Mouse (Mus musculus): ENCODE results near the gene Kcnf1. TPM values are rescaled to one million over a fixed set of nuclear protein-coding genes. Genes with fewer than 3 reads are reported as not detected.

The Kcnf1 gene
- polyA plus RNA-seq, 1 experiment from 2014 or later: 0.41 TPM

- WGBS: 90% methylated on average over 2 of the region's 2 CpGs
- Histone ChIP-seq H3K4me2 (no peak overlapping the region), H3K4me3 (no peak overlapping the region), H3K9me3 (no peaks in the 10 kb centered on the region), H3K9ac (no peak overlapping the region), H3K27ac (replicated peaks) (no peak overlapping the region), H3K36me3 (no peaks in the 10 kb centered on the region), H3K27me3 (replicated peaks) (no peaks in the 10 kb centered on the region), H3K4me1 (no peaks in the 10 kb centered on the region)
- no peak for ATAC-seq (ENCODE audit: extremely low read depth, insufficient number of reproducible peaks, low FRiP score, low TSS enrichment)
Measured at GRCm38 (mm10) chr12:17192887-17193286, 16.2 kb upstream of the Kcnf1 start.

GRCm38 (mm10) chr12:17184303-17184775 lies 7.7 kb upstream of the Kcnf1 start:
- Histone ChIP-seq H3K4me2 (peak overlapping the region; percentile 58), H3K36me3 (no peaks in the 10 kb centered on the region), H3K27me3 (replicated peaks) (0 out of 2 replicates have a peak, but pooled peaks cover 3% of the 10 kb centered on the region), H3K9ac (0 out of 2 replicates have a peak overlapping the region, but pooled peaks have one; percentile 45), H3K9me3 (no peaks in the 10 kb centered on the region), H3K4me1 (peaks cover 10% of the 10 kb centered on the region), H3K4me3 (peak overlapping the region; percentile 29), H3K27ac (replicated peaks) (peak overlapping the region; percentile 77)
- peak; percentile 73 for ATAC-seq (ENCODE audit: extremely low read depth, insufficient number of reproducible peaks, low FRiP score, low TSS enrichment)
- 3% methylated on average over 7 of the region's 7 CpGs for WGBS

- WGBS: 41% methylated on average over 10 of the region's 10 CpGs
Measured at GRCm38 (mm10) chr12:17183788-17184187, 7.1 kb upstream of the Kcnf1 start.

GRCm38 (mm10) chr12:17176041-17176756 lies 489 bp downstream of the Kcnf1 start:
- 1% methylated on average over 54 of the region's 54 CpGs for WGBS
- H3K4me2 ChIP-seq: peak overlapping the region; percentile 97
- peak; percentile 26; the same call in 1 of the 2 replicates for ATAC-seq (ENCODE audit: extremely low read depth, insufficient number of reproducible peaks, low FRiP score, low TSS enrichment)

More at GRCm38 (mm10) chr12:17183788-17184187, 7.1 kb upstream of the Kcnf1 start:
- Histone ChIP-seq H3K27ac (replicated peaks) (no peak overlapping the region), H3K4me3 (no peak overlapping the region), H3K9ac (no peak overlapping the region), H3K4me1 (peaks cover 10% of the 10 kb centered on the region), H3K4me2 (peak overlapping the region; percentile 58), H3K9me3 (no peaks in the 10 kb centered on the region), H3K27me3 (replicated peaks) (0 out of 2 replicates have a peak, but pooled peaks cover 3% of the 10 kb centered on the region), H3K36me3 (no peaks in the 10 kb centered on the region)
- no peak for ATAC-seq (ENCODE audit: extremely low read depth, insufficient number of reproducible peaks, low FRiP score, low TSS enrichment)

GRCm38 (mm10) chr12:17175531-17175951 lies 1.1 kb downstream of the Kcnf1 start:
- WGBS: 12% methylated on average over 25 of the region's 25 CpGs
- H3K9ac ChIP-seq: peak overlapping the region; percentile 70; the same call in 1 of the 2 replicates
- H3K4me2 ChIP-seq: peak overlapping the region; percentile 97
- H3K9me3 ChIP-seq: no peaks in the 10 kb centered on the region
- peak overlapping the region; percentile 61 for H3K4me3 ChIP-seq
- H3K36me3 ChIP-seq: no peaks in the 10 kb centered on the region
- ATAC-seq (ENCODE audit: extremely low read depth, insufficient number of reproducible peaks, low FRiP score, low TSS enrichment): no peak
- H3K4me1 ChIP-seq: peaks cover 23% of the 10 kb centered on the region
- H3K27ac ChIP-seq (replicated peaks): no peak overlapping the region
- peaks cover 40% of the 10 kb centered on the region for H3K27me3 ChIP-seq (replicated peaks)

More at GRCm38 (mm10) chr12:17176041-17176756, 489 bp downstream of the Kcnf1 start:
- Histone ChIP-seq H3K27ac (replicated peaks) (no peak overlapping the region), H3K9ac (peak overlapping the region; percentile 70), H3K27me3 (replicated peaks) (peaks cover 40% of the 10 kb centered on the region), H3K36me3 (no peaks in the 10 kb centered on the region), H3K4me1 (peaks cover 23% of the 10 kb centered on the region), H3K9me3 (no peaks in the 10 kb centered on the region), H3K4me3 (peak overlapping the region; percentile 61)

GRCm38 (mm10) chr12:17175124-17175523 lies 1.6 kb downstream of the Kcnf1 start:
- Histone ChIP-seq H3K4me1 (peaks cover 23% of the 10 kb centered on the region), H3K4me2 (peak overlapping the region; percentile 97), H3K9me3 (no peaks in the 10 kb centered on the region), H3K4me3 (peak overlapping the region; percentile 61), H3K36me3 (no peaks in the 10 kb centered on the region), H3K9ac (no peak overlapping the region), H3K27me3 (replicated peaks) (peaks cover 40% of the 10 kb centered on the region), H3K27ac (replicated peaks) (no peak overlapping the region)
- no peak for ATAC-seq (ENCODE audit: extremely low read depth, insufficient number of reproducible peaks, low FRiP score, low TSS enrichment)
- WGBS: 64% methylated on average over 20 of the region's 20 CpGs

- Histone ChIP-seq H3K9me3 (no peaks in the 10 kb centered on the region), H3K36me3 (no peaks in the 10 kb centered on the region), H3K4me3 (no peak overlapping the region), H3K27ac (replicated peaks) (no peak overlapping the region), H3K27me3 (replicated peaks) (peaks cover 40% of the 10 kb centered on the region), H3K4me2 (no peak overlapping the region), H3K4me1 (peaks cover 23% of the 10 kb centered on the region), H3K9ac (no peak overlapping the region)
- WGBS: 60% methylated on average over 10 of the region's 10 CpGs
- no peak for ATAC-seq (ENCODE audit: extremely low read depth, insufficient number of reproducible peaks, low FRiP score, low TSS enrichment)
Measured at GRCm38 (mm10) chr12:17174134-17174893, 2.4 kb downstream of the Kcnf1 start.

- H3K9ac ChIP-seq: no peak overlapping the region
- peaks cover 22% of the 10 kb centered on the region for H3K27me3 ChIP-seq (replicated peaks)
- no peak for ATAC-seq (ENCODE audit: extremely low read depth, insufficient number of reproducible peaks, low FRiP score, low TSS enrichment)
- H3K4me2 ChIP-seq: no peak overlapping the region
- H3K36me3 ChIP-seq: no peaks in the 10 kb centered on the region
- no peaks in the 10 kb centered on the region for H3K9me3 ChIP-seq
- no peak overlapping the region for H3K4me3 ChIP-seq
- peaks cover 12% of the 10 kb centered on the region for H3K4me1 ChIP-seq
- no peak overlapping the region for H3K27ac ChIP-seq (replicated peaks)
- WGBS: 74% methylated on average over 10 of the region's 10 CpGs
Measured at GRCm38 (mm10) chr12:17170406-17170805, 6.3 kb downstream of the Kcnf1 start.

GRCm38 (mm10) chr12:17166116-17166515 lies 10.6 kb downstream of the Kcnf1 start:
- Histone ChIP-seq H3K4me3 (no peak overlapping the region), H3K4me1 (no peaks in the 10 kb centered on the region), H3K9me3 (no peaks in the 10 kb centered on the region), H3K9ac (no peak overlapping the region), H3K4me2 (no peak overlapping the region), H3K27ac (replicated peaks) (no peak overlapping the region), H3K27me3 (replicated peaks) (no peaks in the 10 kb centered on the region), H3K36me3 (no peaks in the 10 kb centered on the region)
- no peak for ATAC-seq (ENCODE audit: extremely low read depth, insufficient number of reproducible peaks, low FRiP score, low TSS enrichment)
- WGBS: 80% methylated on average over 2 of the region's 2 CpGs

- H3K36me3 ChIP-seq: no peaks in the 10 kb centered on the region
- H3K9ac ChIP-seq: no peak overlapping the region
- no peak overlapping the region for H3K4me3 ChIP-seq
- ATAC-seq (ENCODE audit: extremely low read depth, insufficient number of reproducible peaks, low FRiP score, low TSS enrichment): no peak
- 87% methylated on average over 3 of the region's 3 CpGs for WGBS
- H3K4me1 ChIP-seq: no peaks in the 10 kb centered on the region
- no peak overlapping the region for H3K27ac ChIP-seq (replicated peaks)
- no peaks in the 10 kb centered on the region for H3K9me3 ChIP-seq
- no peaks in the 10 kb centered on the region for H3K27me3 ChIP-seq (replicated peaks)
- H3K4me2 ChIP-seq: no peak overlapping the region
Measured at GRCm38 (mm10) chr12:17163996-17164395, 12.7 kb downstream of the Kcnf1 start.

GRCm38 (mm10) chr12:17159549-17159948 lies 17.1 kb downstream of the Kcnf1 start:
- ATAC-seq (ENCODE audit: extremely low read depth, insufficient number of reproducible peaks, low FRiP score, low TSS enrichment): no peak
- Histone ChIP-seq H3K27ac (replicated peaks) (no peak overlapping the region), H3K4me3 (no peak overlapping the region), H3K4me2 (no peak overlapping the region), H3K36me3 (no peaks in the 10 kb centered on the region), H3K9ac (no peak overlapping the region), H3K9me3 (no peaks in the 10 kb centered on the region), H3K27me3 (replicated peaks) (no peaks in the 10 kb centered on the region), H3K4me1 (no peaks in the 10 kb centered on the region)
- 79% methylated on average over 7 of the region's 7 CpGs for WGBS
